Mouse (Mus musculus) MEL (cell line): Measurements from ENCODE around the gene Ddx42. TPM values are rescaled to one million over a fixed set of nuclear protein-coding genes. Genes with fewer than 3 reads are reported as not detected.

Experiments used
- DNase-seq: peaks from one replicate; pipeline ENCODE4 v3.0.0; 2011; ENCODE audit warnings: low read depth, low spot score
- H3K27ac ChIP-seq: 2 replicates; pipeline ENCODE4 v1.5.1; 2012; ENCODE audit warnings: low read depth, mild to moderate bottlenecking, control low read depth, low read length, moderate library complexity; ENCODE audit not compliant: control insufficient read depth
- H3K27me3 ChIP-seq, 2 experiments: fragments of 150-350 bp in 1 of 2; sonication (generic) in 1 of 2; 2 replicates each; pipeline ENCODE4 v1.6.1; 2012; ENCODE audit warnings: low read length in 2 of 2, mild to moderate bottlenecking in 2 of 2, improper control_type of control experiment in 1 of 2, moderate library complexity in 1 of 2; ENCODE audit not compliant: insufficient read depth in 2 of 2, control insufficient read depth in 1 of 2
- H3K36me3 ChIP-seq, 2 experiments: 2 replicates each; pipeline ENCODE4 v1.6.1; 2012 to 2014; ENCODE audit warnings: low read length in 2 of 2, improper control_type of control experiment in 1 of 2, inconsistent platforms in 1 of 2, mild to moderate bottlenecking in 1 of 2; ENCODE audit not compliant: insufficient read depth in 2 of 2, control insufficient read depth in 1 of 2
- H3K4me1 ChIP-seq, 2 experiments: fragments of 150-350 bp in 1 of 2; sonication (generic) in 1 of 2; 2 replicates each; pipeline ENCODE4 v1.6.1; 2012; ENCODE audit warnings: low read length in 2 of 2, improper control_type of control experiment in 1 of 2, mild to moderate bottlenecking in 1 of 2; ENCODE audit not compliant: insufficient read depth in 2 of 2, control insufficient read depth in 1 of 2
- H3K4me3 ChIP-seq, 2 experiments: fragments of 150-350 bp in 1 of 2; sonication (generic) in 1 of 2; 2 replicates each; pipeline ENCODE4 v1.5.1; 2012; ENCODE audit warnings: low read depth in 2 of 2, low read length in 2 of 2, mild to moderate bottlenecking in 2 of 2, moderate library complexity in 2 of 2, control low read depth in 1 of 2, improper control_type of control experiment in 1 of 2; ENCODE audit not compliant: control insufficient read depth in 1 of 2, insufficient read depth in 1 of 2
- H3K79me2 ChIP-seq: 2 replicates; pipeline ENCODE4 v1.6.1; 2012; ENCODE audit warnings: mild to moderate bottlenecking, low read length, moderate library complexity; ENCODE audit not compliant: control insufficient read depth, poor library complexity, insufficient read depth
- H3K9ac ChIP-seq: 2 replicates; pipeline ENCODE4 v1.6.1; 2012; ENCODE audit warnings: low read depth, mild to moderate bottlenecking, control low read depth, low read length, moderate library complexity; ENCODE audit not compliant: control insufficient read depth, poor library complexity, severe bottlenecking
- H3K9me3 ChIP-seq: fragments of 150-350 bp; sonication (generic); replicated peaks from 2 replicates; pipeline ENCODE4 v1.6.1; 2012; ENCODE audit warnings: mild to moderate bottlenecking, low read length, improper control_type of control experiment, moderate library complexity; ENCODE audit not compliant: insufficient read depth
- CTCF ChIP-seq, 3 experiments: IDR thresholded peaks in 2 of 3; conservative IDR thresholded peaks in 1 of 3; 2 replicates each; pipeline ENCODE4 v1.5.1; 2011 to 2012; ENCODE audit warnings: low read length in 3 of 3, low read depth in 2 of 3, mild to moderate bottlenecking in 2 of 3, improper control_type of control experiment in 1 of 3, inconsistent platforms in 1 of 3, mixed read lengths in 1 of 3, moderate library complexity in 1 of 3; ENCODE audit not compliant: control insufficient read depth in 1 of 3, insufficient read depth in 1 of 3, poor library complexity in 1 of 3, severe bottlenecking in 1 of 3
- ETS1 ChIP-seq: IDR thresholded peaks from 2 replicates; pipeline ENCODE4 v1.6.1; 2012; ENCODE audit warnings: low read depth, mild to moderate bottlenecking, inconsistent platforms, low read length, improper control_type of control experiment, moderate library complexity
- HCFC1 ChIP-seq: IDR thresholded peaks from 2 replicates; pipeline ENCODE4 v1.6.1; 2012; ENCODE audit warnings: low read depth, mild to moderate bottlenecking, inconsistent platforms, low read length, improper control_type of control experiment, moderate library complexity
- JUND ChIP-seq: IDR thresholded peaks from 2 replicates; pipeline ENCODE4 v1.6.1; 2011; ENCODE audit warnings: low read depth, mild to moderate bottlenecking, improper control_type of control experiment, low read length
- MAX ChIP-seq: IDR thresholded peaks from 2 replicates; pipeline ENCODE4 v1.6.1; 2011; ENCODE audit warnings: low read length, improper control_type of control experiment
- MYB ChIP-seq: IDR thresholded peaks from 2 replicates; pipeline ENCODE4 v1.6.1; 2011; ENCODE audit warnings: mild to moderate bottlenecking, low read depth, low read length, improper control_type of control experiment
- NELFE ChIP-seq: IDR thresholded peaks from 2 replicates; pipeline ENCODE4 v1.6.1; 2011; ENCODE audit warnings: low read depth, low read length, improper control_type of control experiment
- NRF1 ChIP-seq: IDR thresholded peaks from 2 replicates; pipeline ENCODE4 v1.6.1; 2014; ENCODE audit warnings: low read depth, mild to moderate bottlenecking, inconsistent platforms, low read length, improper control_type of control experiment, moderate library complexity; ENCODE audit not compliant: poor library complexity, insufficient read depth, severe bottlenecking
- POLR2A ChIP-seq, 2 experiments: IDR thresholded peaks; 2 replicates each; pipeline ENCODE4 v1.6.1; 2011 to 2012; ENCODE audit warnings: low read length in 2 of 2, mild to moderate bottlenecking in 2 of 2, control low read depth in 1 of 2, improper control_type of control experiment in 1 of 2, low read depth in 1 of 2, moderate library complexity in 1 of 2; ENCODE audit not compliant: control insufficient read depth in 1 of 2, insufficient read depth in 1 of 2, poor library complexity in 1 of 2
- POLR2AphosphoS5 ChIP-seq: IDR thresholded peaks from 2 replicates; pipeline ENCODE4 v1.6.1; 2012; ENCODE audit warnings: low read depth, borderline replicate concordance, mild to moderate bottlenecking, inconsistent platforms, low read length, moderate library complexity, mixed read lengths
- RCOR1 ChIP-seq: IDR thresholded peaks from 2 replicates; pipeline ENCODE4 v1.6.1; 2012; ENCODE audit warnings: low read depth, mild to moderate bottlenecking, inconsistent platforms, low read length, improper control_type of control experiment
- SIN3A ChIP-seq: IDR thresholded peaks from 2 replicates; pipeline ENCODE4 v1.6.1; 2012; ENCODE audit warnings: low read length, improper control_type of control experiment, inconsistent platforms
- SMC3 ChIP-seq: IDR thresholded peaks from 2 replicates; pipeline ENCODE4 v1.6.1; 2011; ENCODE audit warnings: low read depth, low read length, improper control_type of control experiment
- TBP ChIP-seq: IDR thresholded peaks from 2 replicates; pipeline ENCODE4 v1.8.0; 2011; ENCODE audit warnings: low read depth, low read length, improper control_type of control experiment
- USF1 ChIP-seq: IDR thresholded peaks from 2 replicates; pipeline ENCODE4 v1.6.1; 2014; ENCODE audit warnings: low read depth, mild to moderate bottlenecking, inconsistent platforms, low read length, improper control_type of control experiment, moderate library complexity
- USF2 ChIP-seq, 2 experiments: IDR thresholded peaks; 2 replicates each; pipeline ENCODE4 v1.6.1; 2011 to 2012; ENCODE audit warnings: improper control_type of control experiment in 2 of 2, low read length in 2 of 2, borderline replicate concordance in 1 of 2, inconsistent platforms in 1 of 2, low read depth in 1 of 2, mild to moderate bottlenecking in 1 of 2; ENCODE audit not compliant: insufficient read depth in 1 of 2
- ZC3H11A ChIP-seq: IDR thresholded peaks from 2 replicates; pipeline ENCODE4 v1.6.1; 2012; ENCODE audit warnings: low read depth, mild to moderate bottlenecking, inconsistent platforms, low read length, improper control_type of control experiment
- ZKSCAN1 ChIP-seq: IDR thresholded peaks from 2 replicates; pipeline ENCODE4 v1.6.1; 2012; ENCODE audit warnings: low read depth, mild to moderate bottlenecking, inconsistent platforms, low read length, improper control_type of control experiment, moderate library complexity
- polyA plus RNA-seq, 2 experiments: library from polyadenylated mRNA; stranded (reverse) in 1 of 2; unstranded in 1 of 2; fragments of >175 nt in 1 of 2; fragments of >200 nt in 1 of 2; gene quantifications; 2 replicates each; pipeline versions ENCODE4 v1.2.1 to v1.2.4; 2012; ENCODE audit warnings: low replicate concordance in 2 of 2, low read depth in 1 of 2; ENCODE audit not compliant: insufficient read length in 2 of 2, insufficient read depth in 1 of 2, missing spikeins in 1 of 2
- total RNA-seq: library from RNA; depleted of rRNA; stranded (reverse); fragments of 300-350 nt; gene quantifications from 2 replicates; pipeline ENCODE4 v1.2.3, GENCODE M21; 2012

The Ddx42 gene
- total and polyA plus RNA-seq, 3 experiments, result 56.1 to 57.7 TPM; not detected in 1

DNA sequence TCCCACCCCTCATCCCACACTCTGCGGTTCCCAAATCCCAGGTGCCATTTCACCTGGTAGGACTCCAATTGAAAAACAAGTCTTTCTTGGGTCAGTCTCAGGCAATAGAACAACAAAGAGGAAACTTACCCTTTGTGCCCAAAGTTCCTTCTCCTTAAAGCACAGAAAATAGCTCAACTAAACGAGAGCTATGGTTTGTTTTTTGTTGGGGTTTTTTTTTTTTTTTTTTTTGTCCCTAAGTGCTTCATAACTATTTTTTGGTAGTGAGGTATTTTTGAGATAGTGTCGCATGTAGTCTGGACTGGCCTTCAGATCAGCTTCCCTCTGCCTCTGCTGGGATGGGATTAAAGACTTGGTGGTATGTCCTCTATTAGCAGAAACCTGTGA lies 22.6 kb upstream of the Ddx42 start (continued):
- TF ChIP-seq POLR2AphosphoS5, result no peak
- TF ChIP-seq POLR2A (IDR thresholded peaks at IDR 0.05; ENCODE audit: control insufficient read depth in 1 of 2, insufficient read depth in 1 of 2, low read depth in 1 of 2, low read length in 2 of 2, poor library complexity in 1 of 2), result no peak
- TF ChIP-seq ZC3H11A, result no peak
- no peak for TF ChIP-seq MYB
- no peak for TF ChIP-seq CTCF (IDR thresholded peaks at IDR 0.05 in 2 of 3, conservative IDR thresholded peaks at IDR 0.05 in 1 of 3; ENCODE audit: control insufficient read depth in 1 of 3, insufficient read depth in 1 of 3, low read depth in 2 of 3, low read length in 3 of 3, poor library complexity in 1 of 3, severe bottlenecking in 1 of 3)
- no peak for TF ChIP-seq JUND
- no peak for TF ChIP-seq HCFC1
- TF ChIP-seq ZKSCAN1, result 0 out of 2 replicates have a peak, but pooled peaks have one; percentile 6

DNA sequence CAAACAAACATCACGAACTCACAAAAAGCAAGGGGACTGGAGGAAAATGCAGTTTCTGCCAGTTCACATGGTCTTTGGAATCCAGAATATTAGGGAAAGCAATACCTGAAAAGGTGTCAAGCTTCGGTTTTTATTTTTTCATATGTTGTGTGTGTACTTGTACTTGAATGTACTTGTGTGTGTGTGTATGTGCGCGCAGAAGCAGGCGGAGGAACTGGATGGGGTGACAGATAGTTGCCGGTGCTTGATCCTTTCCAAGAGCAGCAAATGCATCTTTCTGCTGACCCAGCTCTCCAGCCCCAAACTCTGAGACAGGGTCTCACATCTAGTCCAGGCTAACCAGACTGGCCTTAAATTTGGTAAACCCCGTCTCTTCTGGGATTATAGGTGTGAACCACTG lies 21.8 kb upstream of the Ddx42 start:
- DNase-seq, result no peak
- Histone ChIP-seq H3K79me2 (peaks cover 2% of the 10 kb centered on the region; the same call in 1 of the 2 replicates), H3K9me3 (no peaks in the 10 kb centered on the region), H3K27me3 (no peaks in the 10 kb centered on the region), H3K4me3 (no peak overlapping the region)
- TF ChIP-seq SMC3 (no peak), USF1 (no peak), SIN3A (no peak), RCOR1 (no peak)
- TF ChIP-seq, all 39 proteins: peak for 0
- peaks cover 15 to 22% of the 10 kb centered on the region in 2 experiments for H3K4me1 ChIP-seq
- H3K9ac ChIP-seq, result no peak overlapping the region
- peaks cover 9 to 31% of the 10 kb centered on the region in 2 experiments for H3K36me3 ChIP-seq
- H3K27ac ChIP-seq, result no peak overlapping the region

DNA sequence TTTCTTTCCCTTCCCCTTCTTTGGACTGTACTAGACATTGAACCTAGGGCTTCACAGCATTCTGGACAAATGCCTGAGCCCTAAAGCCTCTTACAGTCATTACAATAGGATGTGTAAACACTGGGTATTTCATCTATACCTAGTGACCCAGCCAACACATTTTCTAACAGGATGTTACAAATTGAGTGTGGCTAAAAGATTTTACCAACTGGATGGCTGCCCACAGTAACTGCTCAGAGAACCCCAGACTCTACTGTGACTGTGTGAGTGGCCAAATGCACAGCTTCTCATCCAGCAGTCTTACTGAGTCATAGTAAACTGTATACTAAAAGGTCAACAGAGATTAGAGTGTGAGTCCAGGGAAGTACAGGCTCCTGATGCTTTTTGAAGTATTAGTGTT lies 21.4 kb upstream of the Ddx42 start:
- peaks cover 12 to 32% of the 10 kb centered on the region in 2 experiments for H3K36me3 ChIP-seq
- H3K4me1 ChIP-seq, result peaks cover 16 to 22% of the 10 kb centered on the region in 2 experiments
- peaks cover 2% of the 10 kb centered on the region; the same call in 1 of the 2 replicates for H3K79me2 ChIP-seq
- no peak overlapping the region for H3K9ac ChIP-seq
- no peak overlapping the region for H3K4me3 ChIP-seq
- H3K27me3 ChIP-seq, result no peaks in the 10 kb centered on the region
- no peaks in the 10 kb centered on the region for H3K9me3 ChIP-seq
- H3K27ac ChIP-seq, result no peak overlapping the region
- TF ChIP-seq SMC3 (no peak), TBP (no peak), ZKSCAN1 (no peak), POLR2AphosphoS5 (no peak), NRF1 (no peak), RCOR1 (no peak), ETS1 (no peak), NELFE (no peak), USF2 (IDR thresholded peaks at IDR 0.05; ENCODE audit: borderline replicate concordance in 1 of 2, insufficient read depth in 1 of 2, low read depth in 1 of 2, low read length in 2 of 2) (no peak), MAX (no peak)
- DNase-seq, result no peak
